Mouse (Mus musculus) heart, postnatal 25 days (tissue): ENCODE measurements around the gene 6330409D20Rik. TPM values are rescaled to one million over a fixed set of nuclear protein-coding genes. Genes with fewer than 3 reads are reported as not detected.

Experiments used
- DNase-seq: peaks from one replicate; pipeline ENCODE4 v3.0.0; 2022; ENCODE audit warnings: low spot score
- intact Hi-C: fragments of 180-260 bp; cut with DNase I; formaldehyde crosslinking; loops from one replicate; pipeline ENCODE4 v1.15.1; 2025
- total RNA-seq, 2 experiments: library from RNA; stranded (reverse); gene quantifications; 2 replicates each; pipeline ENCODE4 v1.2.3; 2021

The 6330409D20Rik gene
- total RNA-seq, 2 experiments from 2014 or later = not detected

DNA sequence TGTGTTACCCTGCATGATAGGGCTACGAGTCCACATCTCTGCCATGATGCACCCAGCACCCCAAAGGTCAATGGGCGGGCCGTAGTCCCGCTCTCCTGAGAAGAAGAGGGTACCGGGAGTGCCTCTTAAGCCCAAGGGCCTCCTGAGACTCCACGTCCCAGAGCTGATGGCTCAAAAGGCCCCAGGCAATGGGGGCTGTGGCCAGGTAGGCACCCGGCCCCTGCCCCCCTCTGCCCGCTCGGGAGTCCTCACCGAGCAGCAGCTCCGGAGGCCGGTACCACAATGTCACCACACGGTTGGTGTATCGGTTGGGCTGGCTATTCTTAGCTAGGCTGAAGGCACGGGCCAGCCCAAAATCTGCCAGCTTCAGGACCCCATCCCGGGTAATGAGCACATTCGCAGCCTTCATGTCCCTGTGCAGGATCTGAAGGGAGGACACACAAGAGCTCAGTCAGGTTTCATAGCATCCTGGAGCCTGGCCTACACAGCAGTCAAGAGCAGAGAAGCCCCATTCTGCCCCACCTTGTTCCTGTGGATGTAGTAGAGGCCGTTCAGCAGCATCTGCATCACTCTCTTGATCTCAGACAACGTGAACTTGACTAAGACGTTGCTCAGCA is 31.2 kb downstream of the 6330409D20Rik start:
- intact Hi-C loops = loop anchor here (2.0 kb wide), 2 partner anchors 15 to 145 kb away; no protein-coding TSS in a partner anchor

DNA sequence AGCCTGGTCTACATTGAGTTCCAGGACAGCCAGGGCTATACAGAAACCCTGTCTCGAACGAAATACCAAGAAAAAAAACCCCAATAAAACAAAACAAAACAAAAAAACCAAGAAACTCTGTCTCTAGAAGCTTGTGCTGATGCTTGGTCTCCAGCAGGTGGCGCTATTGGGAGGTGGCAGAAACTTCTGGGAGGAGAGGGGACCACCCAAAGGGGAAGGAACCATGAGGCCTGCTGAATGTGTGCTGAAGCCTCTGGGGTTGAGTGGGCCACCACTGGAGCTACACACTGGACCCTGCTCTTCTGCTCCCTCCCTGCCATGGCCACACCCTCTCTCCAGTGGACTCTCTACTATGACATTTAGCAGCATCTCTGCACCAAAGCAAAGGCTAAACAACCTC is 32.2 kb downstream of the 6330409D20Rik start:
- DNase-seq = no peak
- intact Hi-C loops = loop anchor here (2.0 kb wide), 1 partner anchor 14 kb away; no protein-coding TSS in a partner anchor

More for the DNA sequence above, 31.2 kb downstream of the 6330409D20Rik start:
- no peak for DNase-seq

DNA sequence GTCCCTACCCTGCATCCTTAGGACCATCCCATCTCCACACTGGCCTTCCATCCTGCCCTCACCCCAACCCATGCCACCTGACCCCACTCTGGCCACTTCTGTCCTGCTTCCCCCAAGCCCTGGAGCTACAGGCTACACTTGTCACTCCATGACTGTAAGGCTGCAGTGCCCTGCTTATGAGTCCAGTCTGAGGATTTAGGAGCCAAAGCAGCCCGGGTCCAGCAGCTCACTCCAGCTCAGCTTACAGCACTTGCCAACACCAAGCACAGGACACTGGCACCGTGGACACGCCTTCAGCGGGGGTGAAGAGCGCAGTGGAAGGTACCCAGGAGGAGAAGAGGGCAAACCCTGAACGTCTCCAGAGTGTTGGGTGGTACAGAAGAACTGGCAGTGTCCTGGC is 33.8 kb downstream of the 6330409D20Rik start:
- intact Hi-C loops = no loop called here
- no peak for DNase-seq

DNA sequence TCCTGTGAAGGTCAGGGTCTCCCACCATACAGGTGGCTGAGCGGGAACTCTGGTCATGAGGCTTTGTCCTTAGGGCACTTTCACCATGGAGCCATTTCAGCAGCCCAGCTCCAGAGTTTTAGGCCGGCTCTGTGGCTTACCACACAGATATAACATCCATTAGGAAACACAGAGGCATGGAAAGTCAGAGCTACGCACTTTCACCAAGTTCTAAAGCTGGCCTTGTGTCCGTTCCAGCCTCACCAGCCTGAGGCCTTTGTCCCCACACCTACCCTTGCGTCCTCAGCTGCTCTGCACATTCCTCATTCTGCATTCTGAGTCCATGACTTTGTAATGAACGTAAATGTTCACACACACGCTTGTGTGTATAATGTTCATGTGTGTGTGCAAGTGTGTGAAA is 35.8 kb downstream of the 6330409D20Rik start:
- intact Hi-C loops = no loop called here
- DNase-seq = no peak

DNA sequence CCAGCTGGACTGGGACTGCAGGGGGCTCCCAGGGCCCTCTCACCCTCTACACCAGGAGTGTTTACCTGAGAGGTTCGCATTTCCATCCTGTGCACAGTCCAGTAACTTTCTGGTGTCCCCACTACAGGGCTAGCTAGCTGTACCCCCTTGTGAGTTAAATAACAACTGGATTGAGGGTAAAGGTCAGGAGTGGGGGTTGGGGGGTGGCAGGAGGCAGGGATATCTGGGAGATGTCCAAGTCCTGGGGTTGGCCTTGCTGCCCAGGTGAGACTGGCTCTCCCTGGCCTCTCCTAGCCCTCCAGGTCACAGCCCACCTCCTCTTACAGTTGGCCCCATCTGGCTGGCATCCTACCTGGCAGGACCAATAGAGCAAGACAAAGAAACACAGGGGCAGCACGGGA is 36.8 kb downstream of the 6330409D20Rik start, which contains the start of gene Fpgs:
TSS of gene Fpgs (minus strand) at position 125 of the 401 bp plus-strand sequence.
- DNase-seq = no peak
- intact Hi-C loops = no loop called here

DNA sequence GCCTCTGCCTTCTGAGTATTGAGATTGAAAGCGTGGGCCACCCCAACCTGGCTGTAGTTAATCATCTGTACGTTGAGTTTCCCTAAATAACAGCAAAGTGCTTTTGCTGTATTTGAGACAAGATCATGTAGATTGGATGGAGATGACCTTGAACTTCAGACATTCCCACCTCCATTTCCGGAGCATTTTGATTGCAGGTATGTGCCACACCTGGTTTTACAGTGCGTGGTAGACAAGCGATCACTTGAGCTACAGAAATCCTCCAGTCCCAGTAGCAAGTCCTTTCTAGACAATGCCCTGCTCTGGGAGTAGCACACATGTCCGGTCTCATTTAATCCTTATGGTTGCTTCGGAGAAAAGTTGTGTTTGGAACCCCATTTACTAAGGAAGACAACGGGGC is 37.8 kb downstream of the 6330409D20Rik start:
- DNase-seq = no peak
- intact Hi-C loops = no loop called here

DNA sequence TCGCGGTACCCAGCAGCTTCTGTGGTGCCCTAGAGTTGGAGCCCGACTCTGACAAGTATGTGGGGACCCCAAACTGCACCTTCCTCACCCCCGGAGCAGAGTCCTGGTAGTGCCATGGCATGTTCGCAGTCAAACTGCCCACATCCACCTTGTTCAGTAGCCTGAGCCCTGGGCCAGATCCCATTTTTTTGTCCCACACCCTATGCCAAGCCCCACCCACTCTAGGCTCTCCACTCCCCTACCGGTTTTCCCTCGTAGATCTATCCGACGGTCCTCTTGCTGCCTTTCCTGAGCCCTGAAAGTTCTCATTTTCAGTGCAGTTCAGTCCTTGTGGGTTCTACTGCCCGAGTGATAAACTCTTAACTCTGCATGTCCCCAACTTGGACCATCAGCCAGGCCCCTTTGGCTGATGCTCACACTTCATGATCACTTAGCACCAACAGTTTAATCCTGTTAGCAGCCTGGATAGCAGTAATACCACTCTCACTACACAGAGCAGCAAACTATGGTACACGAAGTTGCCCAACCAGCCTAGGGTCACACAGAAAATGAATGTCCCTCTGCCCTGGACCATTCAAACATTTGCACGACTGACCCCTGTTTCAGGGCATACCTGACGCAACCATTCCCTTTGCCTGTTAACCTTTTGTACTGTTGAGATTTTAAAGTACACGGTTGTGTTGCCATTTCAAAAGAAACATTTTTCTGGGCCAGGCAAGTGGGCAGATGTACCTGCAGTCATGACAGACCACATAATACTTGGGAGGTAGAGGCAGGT is 39.7 kb downstream of the 6330409D20Rik start:
- intact Hi-C loops = no loop called here
- no peak for DNase-seq

DNA sequence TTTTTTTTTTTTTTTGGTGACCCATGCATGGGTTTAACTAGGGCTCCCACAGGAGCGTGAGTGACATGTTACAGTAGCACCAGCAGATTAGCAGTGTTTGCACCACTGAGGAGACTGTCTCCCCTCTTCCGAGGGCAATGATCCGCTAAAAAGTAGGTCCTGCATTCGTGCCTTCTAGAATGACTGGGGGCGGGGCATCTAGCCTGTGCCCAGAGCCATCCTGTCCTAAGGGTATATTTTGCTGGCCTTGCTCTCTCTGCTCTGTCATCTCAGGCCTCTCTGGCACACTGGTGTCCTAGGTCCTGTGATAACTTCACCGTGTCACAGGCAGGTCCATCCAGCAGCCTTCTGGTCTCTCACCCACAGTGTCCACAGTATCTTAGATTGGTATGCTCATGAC is 41.1 kb downstream of the 6330409D20Rik start:
- intact Hi-C loops = no loop called here
- no peak for DNase-seq

DNA sequence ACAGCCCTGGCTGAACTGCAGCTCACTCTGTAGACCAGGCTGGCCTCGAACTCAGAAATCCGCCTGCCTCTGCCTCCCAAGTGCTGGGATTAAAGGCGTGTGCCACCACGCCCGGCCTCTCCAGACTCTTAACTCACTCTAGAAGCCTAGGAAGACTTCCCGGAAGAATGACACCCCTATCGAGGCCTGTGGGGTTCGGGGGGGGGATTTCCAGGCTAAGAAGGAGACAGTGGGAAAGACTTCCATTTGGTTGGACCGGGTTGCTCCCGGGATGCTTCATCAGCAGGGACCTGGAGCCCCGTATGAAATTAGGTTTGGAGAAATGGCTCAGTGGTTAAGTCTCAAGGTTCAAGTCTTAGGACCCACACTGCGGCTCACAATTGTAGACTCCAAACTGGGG is 46.1 kb downstream of the 6330409D20Rik start:
- no peak for DNase-seq
- intact Hi-C loops = loop anchor here (2.0 kb wide), 1 partner anchor 14 kb away; no protein-coding TSS in a partner anchor

DNA sequence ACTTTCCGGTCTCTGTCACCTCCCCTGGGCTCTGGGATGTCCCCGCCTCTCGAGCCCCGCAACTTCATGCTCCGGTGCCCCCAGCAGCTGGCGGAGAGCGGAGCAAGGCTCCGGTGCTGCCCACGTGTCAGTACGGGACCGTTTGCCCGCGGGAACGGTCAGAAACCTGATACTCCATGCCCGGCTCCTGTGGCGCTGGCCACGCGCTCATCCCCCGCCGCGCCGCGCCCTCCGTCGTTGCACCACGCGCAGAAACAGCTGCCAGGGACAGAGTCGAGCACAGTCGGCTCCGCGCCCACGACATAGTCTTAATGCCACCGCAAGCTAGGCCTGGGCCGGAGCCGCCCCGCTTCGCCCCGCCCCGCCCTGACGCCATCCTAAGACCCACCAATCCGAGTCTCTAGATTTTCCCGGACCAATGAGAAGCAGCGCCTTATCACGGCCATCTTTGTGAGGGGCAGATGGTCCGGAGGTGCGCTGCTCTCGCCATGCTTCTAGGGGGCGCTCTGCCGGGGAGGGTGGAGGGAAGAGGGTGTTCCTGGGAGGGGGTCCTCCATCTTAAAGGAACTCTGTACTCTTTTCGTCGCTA is 46.9 kb downstream of the 6330409D20Rik start:
- intact Hi-C loops = loop anchor here (2.0 kb wide), 1 partner anchor 15 kb away; no protein-coding TSS in a partner anchor

DNA sequence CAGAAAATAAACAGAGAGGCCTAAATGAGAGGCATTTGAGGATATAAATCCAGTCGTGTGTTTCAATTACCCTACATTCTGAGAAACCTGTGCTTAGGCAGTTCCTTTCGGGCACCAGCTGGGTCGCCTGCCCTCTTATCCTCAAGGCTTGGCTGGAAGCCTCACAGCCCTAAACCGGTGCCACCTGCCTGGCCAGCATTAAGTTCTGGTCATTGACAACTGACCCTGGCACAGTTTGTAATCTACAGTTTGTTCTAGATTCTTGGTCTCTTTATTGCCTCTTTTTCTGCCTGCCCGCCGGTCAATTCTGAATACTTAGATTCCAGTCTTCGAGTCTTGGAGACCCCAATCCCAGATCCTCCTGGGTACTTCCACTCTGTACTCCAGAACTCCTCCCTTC is 47.5 kb downstream of the 6330409D20Rik start:
- intact Hi-C loops = no loop called here
- DNase-seq = no peak

More for the DNA sequence above, 46.9 kb downstream of the 6330409D20Rik start:
- peak; percentile 92 for DNase-seq

DNA sequence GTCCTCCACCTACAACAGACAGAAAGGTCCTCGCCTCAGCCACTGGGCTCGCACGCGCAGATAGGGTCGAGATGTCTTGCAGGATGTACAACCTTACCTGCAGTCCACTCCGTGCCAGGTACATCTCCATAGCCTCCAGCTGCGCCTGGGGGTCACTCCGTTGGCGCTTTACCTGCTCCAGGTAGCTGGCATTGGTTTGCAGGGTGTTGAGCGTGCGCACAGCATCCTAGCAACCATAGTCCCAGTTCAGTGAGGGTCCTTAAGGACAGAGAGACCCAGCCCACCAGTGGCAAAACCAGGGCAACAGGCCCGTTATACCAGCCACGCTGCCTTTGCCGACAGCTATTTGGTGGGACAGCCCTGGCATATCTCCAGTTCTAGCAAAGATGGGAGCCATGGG is 48.3 kb downstream of the 6330409D20Rik start:
- intact Hi-C loops = no loop called here
- no peak for DNase-seq

DNA sequence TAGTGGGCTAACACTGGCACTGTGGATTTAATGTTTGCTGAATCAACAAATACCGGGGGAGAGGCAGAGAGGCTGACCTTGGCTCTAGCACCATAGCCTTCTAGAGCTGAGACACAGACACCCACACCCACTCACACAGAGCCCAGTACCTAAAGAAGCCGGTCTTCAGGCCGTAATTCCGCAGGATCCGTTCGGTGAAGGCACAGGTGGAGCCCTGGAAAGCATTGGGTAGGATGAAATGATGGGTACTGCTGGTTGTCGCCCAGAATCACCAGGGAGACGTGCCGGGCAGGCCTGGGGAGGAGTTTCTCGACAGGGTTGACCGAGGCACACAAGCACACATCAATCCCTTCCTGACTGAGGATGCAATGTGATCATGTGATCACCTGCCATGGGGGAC is 49.8 kb downstream of the 6330409D20Rik start:
- intact Hi-C loops = no loop called here

DNA sequence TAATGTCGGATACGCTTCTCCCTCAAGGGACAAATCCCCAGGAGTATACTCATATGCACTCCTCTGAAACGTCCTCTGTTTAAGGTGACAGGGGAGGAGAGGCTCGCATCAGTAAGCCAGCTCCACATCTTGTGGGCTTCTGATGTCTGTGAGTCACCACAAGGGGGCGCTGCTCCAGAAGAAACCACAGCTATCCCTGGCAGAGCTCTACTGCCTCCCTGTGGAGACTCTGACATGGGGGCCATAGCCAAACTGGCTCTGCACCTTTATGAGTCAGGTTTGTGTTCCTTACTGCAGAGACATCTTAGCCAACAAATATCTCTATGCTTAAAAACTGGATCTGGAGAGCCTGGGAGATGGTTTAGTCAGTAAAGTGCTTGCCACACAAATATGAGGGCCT is 51.4 kb downstream of the 6330409D20Rik start:
- intact Hi-C loops = loop anchor here (1.0 to 2.0 kb wide), 3 partner anchors 29 to 107 kb away; no protein-coding TSS in a partner anchor
- DNase-seq = peak; percentile 73

More for the DNA sequence above, 49.8 kb downstream of the 6330409D20Rik start:
- no peak for DNase-seq

DNA sequence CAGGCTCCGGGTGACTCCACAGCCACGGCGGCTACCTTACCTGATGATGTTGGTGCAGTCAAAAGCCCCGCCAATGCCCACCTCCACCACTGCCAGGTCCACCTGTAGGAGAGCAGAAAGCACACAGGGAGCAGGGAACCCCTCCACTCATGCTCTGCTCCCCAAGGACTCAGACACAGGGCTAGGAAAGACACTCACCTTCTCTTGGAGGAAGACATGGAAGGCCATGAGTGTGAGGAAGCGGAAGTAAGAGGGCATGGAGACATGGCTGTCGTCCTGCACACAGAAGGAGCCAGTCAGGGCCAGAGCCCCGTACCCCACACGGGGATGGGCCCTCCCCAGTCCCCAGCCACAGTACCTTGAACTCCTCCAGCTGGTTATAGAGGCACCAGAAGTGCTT is 53.3 kb downstream of the 6330409D20Rik start:
- DNase-seq = no peak
- intact Hi-C loops = no loop called here

DNA sequence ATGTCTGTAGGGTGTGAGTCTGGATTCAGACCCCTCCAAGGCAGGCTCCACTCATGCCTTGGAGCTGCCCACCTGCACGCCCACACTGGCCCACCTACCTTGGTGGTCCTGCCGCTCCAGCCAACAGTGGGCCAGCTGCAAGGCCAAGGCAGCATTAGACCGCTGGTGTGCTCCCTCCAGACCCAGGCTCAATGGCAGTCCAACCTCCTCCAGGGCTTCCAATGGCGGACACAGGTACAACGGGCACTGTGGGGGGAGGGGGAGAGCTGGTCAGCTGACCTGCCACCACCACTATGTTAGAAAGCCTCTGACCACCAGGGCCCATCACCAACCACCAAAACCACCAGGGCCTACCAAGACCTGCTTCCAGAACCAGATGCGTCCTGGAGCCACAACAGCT is 54.2 kb downstream of the 6330409D20Rik start:
- no peak for DNase-seq
- intact Hi-C loops = no loop called here

DNA sequence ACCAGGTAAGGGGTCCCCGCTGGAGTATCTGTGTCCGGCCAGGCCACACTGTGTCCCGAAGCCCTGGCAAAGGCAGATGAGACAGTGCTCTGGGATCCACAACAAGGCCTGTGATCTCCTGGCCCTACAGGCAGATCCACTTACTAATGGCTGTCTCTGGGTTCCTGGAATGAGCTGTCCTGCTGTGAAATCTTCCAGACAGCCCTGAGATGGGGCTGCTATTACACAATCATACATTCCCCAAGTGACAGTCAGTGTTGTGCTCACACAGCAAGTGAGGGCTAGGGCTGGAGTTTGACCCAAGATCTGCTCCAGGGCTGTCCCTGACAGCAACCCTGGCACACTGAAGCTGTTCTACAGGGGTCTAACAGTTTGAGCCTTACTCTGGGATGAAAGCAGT is 55.0 kb downstream of the 6330409D20Rik start:
- intact Hi-C loops = no loop called here
- no peak for DNase-seq

DNA sequence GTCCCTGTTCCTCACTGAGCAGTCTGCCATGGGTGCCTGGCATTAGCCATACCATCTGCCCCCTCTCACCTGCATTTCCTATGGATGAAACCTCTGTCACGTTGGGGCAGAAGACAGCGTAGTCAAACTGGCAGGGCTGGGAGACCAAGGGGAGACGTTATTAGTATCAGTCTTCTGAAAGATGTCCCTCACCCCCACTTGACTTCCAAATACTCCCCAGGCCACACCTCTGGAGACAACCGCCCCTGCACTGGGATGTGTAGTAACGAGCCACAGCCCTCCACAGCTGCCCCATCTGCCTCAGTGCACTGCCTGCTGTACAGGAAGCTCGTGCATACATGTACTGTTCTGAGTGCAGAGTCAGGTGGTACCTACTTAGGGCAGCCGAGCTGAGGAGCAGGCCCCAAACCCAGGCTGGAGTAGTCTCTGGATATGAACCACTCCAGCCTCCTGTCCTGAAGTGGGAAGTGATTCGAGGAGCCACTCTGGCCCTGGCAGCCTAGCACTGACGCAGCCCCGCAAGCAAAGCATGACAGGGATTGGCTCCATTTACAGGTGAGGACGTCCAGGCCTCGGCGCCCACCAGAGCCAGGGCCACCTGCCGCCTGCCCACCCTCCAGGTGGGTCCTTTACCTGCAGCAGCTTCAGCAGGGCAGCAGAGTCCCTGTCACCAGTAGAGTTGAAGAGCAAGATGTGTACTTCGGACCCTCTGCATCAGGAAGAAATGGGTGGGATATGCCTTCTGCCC is 56.0 kb downstream of the 6330409D20Rik start:
- intact Hi-C loops = no loop called here
- DNase-seq = no peak

DNA sequence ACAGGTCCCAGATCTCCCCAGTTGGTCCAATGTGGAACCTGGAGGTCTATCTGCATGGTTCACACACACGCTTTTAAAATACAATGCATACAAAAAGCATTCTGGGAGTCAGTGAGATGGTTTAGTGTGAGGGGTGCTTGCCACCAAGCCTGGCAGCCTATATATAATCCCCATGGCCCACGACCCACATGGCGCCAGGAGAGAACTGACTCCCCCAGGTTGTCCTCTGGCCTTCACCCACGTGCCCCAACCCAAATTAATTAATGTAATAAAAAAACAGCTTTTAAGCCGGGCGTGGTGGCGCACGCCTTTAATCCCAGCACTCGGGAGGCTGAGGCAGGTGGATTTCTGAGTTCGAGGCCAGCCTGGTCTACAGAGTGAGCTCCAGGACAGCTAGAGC is 57.1 kb downstream of the 6330409D20Rik start:
- intact Hi-C loops = no loop called here
- no peak for DNase-seq
